Mouse (Mus musculus) neural tube, embryonic 13.5 days (tissue): Measurements from ENCODE around the gene Hadhb. TPM values are rescaled to one million over a fixed set of nuclear protein-coding genes. Genes with fewer than 3 reads are reported as not detected.
"Not testable (repeated sequence)": the region's sequence is repeated elsewhere in the genome, so short reads cannot be mapped to it uniquely, and the experiment has no call there.

Experiments
- ATAC-seq: fragments of 200-750 bp; cut with Nextera tagmentation; 2 replicates; pipeline ENCODE4 v1.8.0; 2017; ENCODE audit warnings: low read depth, mild to moderate bottlenecking, moderate TSS enrichment, moderate library complexity
- H3K27ac ChIP-seq: fragments of 300-500 bp; sonication (generic); replicated peaks from 2 replicates; pipeline ENCODE4 v1.5.1; 2015; ENCODE audit warnings: moderate library complexity, mild to moderate bottlenecking, inconsistent platforms
- H3K27me3 ChIP-seq: fragments of 300-500 bp; sonication (generic); 2 replicates; pipeline ENCODE4 v1.6.1; 2015; ENCODE audit warnings: mild to moderate bottlenecking, inconsistent platforms
- H3K36me3 ChIP-seq: fragments of 300-500 bp; sonication (generic); 2 replicates; pipeline ENCODE4 v1.6.1; 2015; ENCODE audit warnings: mild to moderate bottlenecking, inconsistent platforms
- H3K4me1 ChIP-seq: fragments of 300-500 bp; sonication (generic); replicated peaks from 2 replicates; pipeline ENCODE4 v1.6.1; 2015; ENCODE audit warnings: inconsistent platforms
- H3K4me2 ChIP-seq: fragments of 300-500 bp; sonication (generic); 2 replicates; pipeline ENCODE4 v1.6.1; 2015; ENCODE audit warnings: inconsistent platforms, mild to moderate bottlenecking, moderate library complexity
- H3K4me3 ChIP-seq: fragments of 300-500 bp; sonication (generic); 2 replicates; pipeline ENCODE4 v1.5.1; 2015; ENCODE audit warnings: mild to moderate bottlenecking, inconsistent platforms
- H3K9ac ChIP-seq: fragments of 300-500 bp; sonication (generic); 2 replicates; pipeline ENCODE4 v1.6.1; 2015; ENCODE audit warnings: moderate library complexity, mild to moderate bottlenecking, inconsistent platforms
- H3K9me3 ChIP-seq: fragments of 300-500 bp; sonication (generic); 2 replicates; pipeline ENCODE4 v1.6.1; 2016; ENCODE audit warnings: inconsistent platforms
- WGBS: fragments of 180-500 bp; shearing (Covaris S2); methylation state at CpG from one replicate; pipeline ENCODE4 v1.1.7; 2015; 5-methylcytosine and 5-hydroxymethylcytosine counted together
- polyA plus RNA-seq: library from polyadenylated mRNA; unstranded; fragments of >200 nt; fragmentation: Nextera tagmentation; extraction: Ambion mirVana; gene quantifications from 2 replicates; pipeline ENCODE4 v1.2.1, GENCODE M21; 2015

Gene Hadhb
- polyA plus RNA-seq, 1 experiment from 2014 or later, result 81.2 TPM

DNA sequence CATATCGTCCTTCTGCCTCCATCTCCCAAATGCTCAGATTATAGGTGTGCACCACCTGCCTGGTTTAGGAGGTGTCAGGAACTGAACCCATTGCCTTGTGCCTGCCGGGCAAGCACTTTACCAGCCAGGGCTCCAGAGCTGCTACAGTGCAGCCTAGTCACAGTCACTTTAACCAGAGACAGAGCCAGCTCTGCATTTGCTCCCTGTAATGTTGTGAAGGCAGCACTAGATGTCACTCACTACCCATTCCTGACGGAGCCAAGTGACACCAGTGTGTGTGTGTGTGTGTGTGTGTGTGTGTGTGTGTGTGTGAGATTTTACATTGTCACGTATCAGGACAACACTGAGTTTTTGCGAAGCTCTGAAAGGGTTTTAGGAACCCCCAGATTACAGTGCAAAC is 46.5 kb downstream of the Hadhb start:
- WGBS, result 56% methylated on average over 5 of the region's 5 CpGs
- Histone ChIP-seq H3K27ac (no peak overlapping the region), H3K4me3 (no peak overlapping the region), H3K36me3 (no peaks in the 10 kb centered on the region), H3K27me3 (no peaks in the 10 kb centered on the region), H3K9me3 (no peaks in the 10 kb centered on the region), H3K4me1 (no peaks in the 10 kb centered on the region), H3K9ac (no peak overlapping the region), H3K4me2 (no peak overlapping the region)
- ATAC-seq, result 0 out of 2 replicates have a peak, but pooled peaks have one; percentile 57

DNA sequence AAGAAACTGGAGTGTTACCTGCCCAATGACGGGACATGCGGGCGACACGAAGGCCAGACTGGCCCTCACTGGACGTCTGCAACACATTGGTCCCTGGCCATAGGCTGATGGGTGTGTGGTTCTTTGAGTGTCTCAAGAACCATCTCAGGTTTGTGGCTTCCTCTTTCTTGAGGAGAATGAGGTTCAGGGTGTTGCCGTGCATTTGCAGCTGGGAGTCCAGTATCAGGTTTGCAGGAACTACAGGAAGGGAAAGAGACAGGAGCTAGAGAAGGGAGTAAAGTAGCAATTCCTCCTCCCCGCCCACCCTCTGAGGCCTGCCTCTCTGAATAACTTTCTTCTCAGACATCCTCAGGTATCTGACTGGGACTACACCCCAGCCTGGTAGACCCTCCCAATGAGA is 47.2 kb downstream of the Hadhb start:
- H3K9ac ChIP-seq, result no peak overlapping the region
- H3K4me3 ChIP-seq, result no peak overlapping the region
- no peaks in the 10 kb centered on the region for H3K4me1 ChIP-seq
- no peak for ATAC-seq
- 92% methylated on average over 7 of the region's 7 CpGs for WGBS
- H3K9me3 ChIP-seq, result no peaks in the 10 kb centered on the region
- H3K27me3 ChIP-seq, result no peaks in the 10 kb centered on the region
- no peak overlapping the region for H3K4me2 ChIP-seq
- H3K27ac ChIP-seq, result no peak overlapping the region
- no peaks in the 10 kb centered on the region for H3K36me3 ChIP-seq

GRCm38 (mm10) chr5:30203216-30203885 is 48.3 kb downstream of the Hadhb start:
- no peak for ATAC-seq
- H3K9me3 ChIP-seq, result no peaks in the 10 kb centered on the region
- no peaks in the 10 kb centered on the region for H3K27me3 ChIP-seq
- no peaks in the 10 kb centered on the region for H3K4me1 ChIP-seq
- H3K4me2 ChIP-seq, result no peak overlapping the region
- no peaks in the 10 kb centered on the region for H3K36me3 ChIP-seq
- H3K27ac ChIP-seq, result no peak overlapping the region
- 82% methylated on average over 10 of the region's 10 CpGs for WGBS
- H3K9ac ChIP-seq, result no peak overlapping the region
- no peak overlapping the region for H3K4me3 ChIP-seq

GRCm38 (mm10) chr5:30204441-30204840 is 49.4 kb downstream of the Hadhb start:
- Histone ChIP-seq H3K4me2 (no peak overlapping the region), H3K27ac (no peak overlapping the region), H3K27me3 (no peaks in the 10 kb centered on the region), H3K4me3 (no peak overlapping the region), H3K36me3 (no peaks in the 10 kb centered on the region), H3K4me1 (no peaks in the 10 kb centered on the region), H3K9me3 (no peaks in the 10 kb centered on the region), H3K9ac (no peak overlapping the region)
- no peak for ATAC-seq
- 56% methylated on average over 1 of the region's 1 CpGs for WGBS

DNA sequence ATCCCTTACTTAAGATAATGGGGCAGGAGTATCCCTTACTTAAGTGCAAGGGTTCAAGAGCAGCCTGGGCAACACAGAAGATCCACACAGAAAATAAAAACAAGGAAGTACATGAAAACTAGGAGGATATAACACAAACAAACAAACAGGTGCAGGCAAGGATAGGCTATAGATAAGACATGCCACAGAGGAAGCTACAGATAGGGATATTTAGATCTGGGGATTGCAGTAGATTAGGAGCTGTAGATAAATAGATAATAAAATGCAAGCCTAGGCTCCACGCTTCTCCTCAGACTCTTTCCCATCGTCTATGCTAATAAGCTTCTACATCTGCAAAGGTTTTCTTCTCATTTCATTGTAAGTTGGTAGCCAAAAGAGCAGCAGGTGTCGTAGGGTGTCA is 50.0 kb downstream of the Hadhb start:
- no peaks in the 10 kb centered on the region for H3K4me1 ChIP-seq
- no peak overlapping the region for H3K4me3 ChIP-seq
- WGBS, result 77% methylated on average over 3 of the region's 3 CpGs
- no peaks in the 10 kb centered on the region for H3K9me3 ChIP-seq
- H3K9ac ChIP-seq, result no peak overlapping the region
- no peak for ATAC-seq
- no peak overlapping the region for H3K4me2 ChIP-seq
- no peak overlapping the region for H3K27ac ChIP-seq
- H3K36me3 ChIP-seq, result no peaks in the 10 kb centered on the region
- H3K27me3 ChIP-seq, result no peaks in the 10 kb centered on the region

GRCm38 (mm10) chr5:30205493-30205892 is 50.4 kb downstream of the Hadhb start, which contains the start of gene Adgrf3:
TSS of gene Adgrf3 (minus strand) at chr5:30205722.
- Histone ChIP-seq H3K9ac (no peak within 1 kb of the TSS), H3K27ac (no peak within 1 kb of the TSS), H3K36me3 (no peaks in the 10 kb centered on the region), H3K4me2 (no peak within 1 kb of the TSS), H3K4me3 (no peak within 1 kb of the TSS), H3K27me3 (no peaks in the 10 kb centered on the region), H3K9me3 (no peaks in the 10 kb centered on the region), H3K4me1 (no peaks in the 10 kb centered on the region)
- ATAC-seq, result no peak
- 41% methylated on average over 5 of the region's 5 CpGs for WGBS

- ATAC-seq, result no peak
- Histone ChIP-seq H3K4me2 (no peak overlapping the region), H3K9me3 (no peaks in the 10 kb centered on the region), H3K36me3 (no peaks in the 10 kb centered on the region), H3K9ac (no peak overlapping the region), H3K4me1 (no peaks in the 10 kb centered on the region), H3K27ac (no peak overlapping the region), H3K4me3 (no peak overlapping the region), H3K27me3 (no peaks in the 10 kb centered on the region)
- 71% methylated on average over 6 of the region's 6 CpGs for WGBS
Measured at GRCm38 (mm10) chr5:30207276-30207675, 52.2 kb downstream of the Hadhb start.

- not testable (repeated sequence) for H3K9me3 ChIP-seq, H3K4me3 ChIP-seq, H3K27me3 ChIP-seq, ATAC-seq, H3K4me1 ChIP-seq, H3K9ac ChIP-seq, H3K4me2 ChIP-seq, H3K36me3 ChIP-seq, H3K27ac ChIP-seq
- 95% methylated on average over 5 of the region's 5 CpGs for WGBS
Measured at GRCm38 (mm10) chr5:30210758-30211157, 55.7 kb downstream of the Hadhb start.

- H3K9ac ChIP-seq, result no peak overlapping the region
- ATAC-seq, result no peak
Measured at GRCm38 (mm10) chr5:30214889-30215288, 59.8 kb downstream of the Hadhb start.

GRCm38 (mm10) chr5:30215970-30216369 is 60.9 kb downstream of the Hadhb start:
- H3K4me1 ChIP-seq, result no peaks in the 10 kb centered on the region
- H3K27me3 ChIP-seq, result no peaks in the 10 kb centered on the region
- no peak overlapping the region for H3K4me2 ChIP-seq
- H3K9ac ChIP-seq, result no peak overlapping the region
- no peaks in the 10 kb centered on the region for H3K9me3 ChIP-seq
- 74% methylated on average over 5 of the region's 5 CpGs for WGBS
- no peak for ATAC-seq
- no peaks in the 10 kb centered on the region for H3K36me3 ChIP-seq
- H3K4me3 ChIP-seq, result no peak overlapping the region
- H3K27ac ChIP-seq, result no peak overlapping the region

More at GRCm38 (mm10) chr5:30214889-30215288, 59.8 kb downstream of the Hadhb start:
- Histone ChIP-seq H3K27me3 (no peaks in the 10 kb centered on the region), H3K9me3 (no peaks in the 10 kb centered on the region), H3K4me1 (no peaks in the 10 kb centered on the region), H3K4me2 (no peak overlapping the region), H3K27ac (no peak overlapping the region), H3K4me3 (no peak overlapping the region), H3K36me3 (no peaks in the 10 kb centered on the region)
- WGBS, result 18% methylated on average over 4 of the region's 4 CpGs

DNA sequence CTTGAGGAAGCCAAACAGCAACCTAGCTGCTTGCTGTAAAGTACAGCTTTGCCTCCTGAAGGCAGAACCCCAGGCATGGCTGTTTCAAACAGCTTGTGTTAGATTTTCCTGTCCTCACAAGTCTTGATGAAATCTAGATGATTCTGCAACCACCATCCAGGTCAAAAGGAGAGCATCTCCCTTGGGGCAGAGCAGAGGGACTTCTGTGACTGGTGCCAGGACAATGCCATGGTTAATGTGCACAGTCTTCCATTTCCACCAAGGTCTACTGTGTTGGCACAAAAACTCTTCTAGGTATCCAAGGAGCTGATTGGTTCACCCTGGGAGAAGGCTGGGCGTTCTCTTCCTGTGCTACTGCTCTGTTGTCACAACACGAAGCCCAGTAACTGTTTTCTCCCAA is 64.7 kb downstream of the Hadhb start:
- no peaks in the 10 kb centered on the region for H3K4me1 ChIP-seq
- no peak overlapping the region for H3K9ac ChIP-seq
- H3K27ac ChIP-seq, result no peak overlapping the region
- no peaks in the 10 kb centered on the region for H3K9me3 ChIP-seq
- no peak overlapping the region for H3K4me3 ChIP-seq
- 94% methylated on average over 2 of the region's 2 CpGs for WGBS
- ATAC-seq, result no peak
- H3K27me3 ChIP-seq, result no peaks in the 10 kb centered on the region
- no peak overlapping the region for H3K4me2 ChIP-seq
- H3K36me3 ChIP-seq, result peaks cover 6% of the 10 kb centered on the region; the same call in 1 of the 2 replicates

DNA sequence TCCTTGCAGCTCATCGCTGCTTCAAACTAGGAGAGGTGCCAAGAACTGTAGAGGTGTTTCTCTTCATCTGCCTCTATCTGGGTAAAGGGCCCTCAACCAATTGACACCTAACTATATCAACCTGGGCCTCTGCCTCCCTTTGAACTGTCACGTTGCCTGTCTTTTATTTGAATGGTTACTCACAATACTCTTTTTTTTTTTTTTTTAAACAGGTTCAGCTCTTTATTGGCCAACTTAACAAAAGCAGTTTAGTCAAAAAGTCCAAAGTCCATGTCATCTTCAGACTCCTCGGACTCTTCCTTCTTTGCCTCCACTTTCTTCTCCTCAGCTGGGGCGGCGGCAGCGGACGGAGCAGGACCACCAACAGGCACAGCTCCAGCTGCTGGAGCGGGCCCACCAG is 65.6 kb downstream of the Hadhb start:
- no peak overlapping the region for H3K27ac ChIP-seq
- no peak overlapping the region for H3K9ac ChIP-seq
- H3K36me3 ChIP-seq, result peaks cover 6% of the 10 kb centered on the region; the same call in 1 of the 2 replicates
- no peaks in the 10 kb centered on the region for H3K4me1 ChIP-seq
- no peak for ATAC-seq
- H3K4me2 ChIP-seq, result no peak overlapping the region
- H3K4me3 ChIP-seq, result no peak overlapping the region
- 83% methylated on average over 8 of the region's 8 CpGs for WGBS
- H3K27me3 ChIP-seq, result no peaks in the 10 kb centered on the region
- H3K9me3 ChIP-seq, result no peaks in the 10 kb centered on the region

DNA sequence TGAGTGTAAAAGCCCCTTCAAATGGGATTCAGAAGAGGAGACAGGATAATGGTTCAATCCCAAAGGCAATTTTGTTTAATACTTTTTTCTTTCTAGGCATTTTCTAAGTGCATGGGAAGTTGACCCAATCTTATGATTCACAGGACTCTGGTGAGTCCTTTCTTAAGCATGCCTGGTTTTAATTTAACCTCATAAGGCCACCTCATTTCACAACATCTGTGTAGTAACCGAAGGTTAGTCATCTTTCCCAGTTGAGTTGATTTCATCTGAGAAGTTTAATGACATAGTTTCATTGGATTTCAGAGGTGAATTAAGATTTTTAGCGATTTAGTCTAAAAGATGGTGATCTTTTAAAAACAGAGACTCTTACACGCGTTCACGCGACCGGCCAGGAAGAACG is 67.6 kb downstream of the Hadhb start:
- Histone ChIP-seq H3K4me1 (no peaks in the 10 kb centered on the region), H3K9ac (no peak overlapping the region), H3K36me3 (peaks cover 6% of the 10 kb centered on the region; the same call in 1 of the 2 replicates), H3K4me2 (no peak overlapping the region), H3K27ac (no peak overlapping the region), H3K9me3 (no peaks in the 10 kb centered on the region), H3K27me3 (no peaks in the 10 kb centered on the region), H3K4me3 (no peak overlapping the region)
- no peak for ATAC-seq
- 97% methylated on average over 8 of the region's 8 CpGs for WGBS
